Comparison of ENCODE assay signal across 14 mouse cellular contexts in the genomic region with DNA sequence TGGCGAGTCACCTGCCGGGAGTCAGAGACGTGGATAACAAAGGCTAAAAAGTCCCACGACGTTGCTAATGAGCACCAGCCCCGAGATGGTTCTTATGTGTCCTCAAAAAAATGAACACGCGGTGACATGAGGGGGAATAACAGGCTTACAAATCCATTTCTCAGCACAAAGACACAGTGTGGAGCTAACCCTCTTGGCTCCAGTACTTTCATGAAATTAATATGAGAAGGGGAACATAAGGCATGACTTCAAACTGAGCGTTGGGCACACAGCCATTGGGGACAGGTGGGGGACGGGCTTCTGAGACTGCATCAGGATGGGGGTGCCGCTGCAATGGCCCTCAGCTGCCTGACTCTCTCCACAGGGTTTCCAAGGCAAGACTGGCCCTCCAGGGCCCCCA.
DNase-seq lines count a peak whose midpoint lies in the region; ATAC-seq and TF ChIP-seq lines count a peak whose summit lies in the region.
"Had no signal": no experiment of that assay in that cellular context is flagged by ENCODE, and none has a peak within 500 bp of the region (broad histone marks: within the 10 kb centered on the region; RNA-seq: fewer than 3 reads in every experiment).

No protein-coding gene starts in this region.

- DNase-seq in layer of hippocampus, adult 9-11 months: peak; percentile 20
- no peak for DNase-seq in layer of hippocampus, postnatal 10 days (ENCODE audit: low spot score in 2 of 2)
- peak; percentile 20 for DNase-seq in cerebellum, adult 11-12 months
- DNase-seq in cerebellum, adult 9-10 months: peak; percentile 17
- DNase-seq in forebrain, postnatal 0 days: peak; percentile 68
- no peak for DNase-seq in embryo, embryonic 9.5 days (ENCODE audit: extremely low spot score)
- no peak for DNase-seq in thymus, adult 2 months
- DNase-seq: heart, adult 11 months; heart, postnatal 14 days; spleen, adult 18-20 months had no signal

- no peak overlapping the region for H3K9ac ChIP-seq in forebrain, postnatal 0 days
- H3K9ac ChIP-seq: embryonic facial prominence, embryonic 15.5 days; neural tube, embryonic 12.5 days had no signal

- TF ChIP-seq POLR2A in thymus, adult 2 months (IDR thresholded peaks at IDR 0.05; ENCODE audit: control insufficient read depth, extremely low read depth, insufficient read depth, low read length, poor library complexity): no peak

- no peaks in the 10 kb centered on the region for H3K9me3 ChIP-seq in forebrain, postnatal 0 days (ENCODE audit: low read length)
- H3K9me3 ChIP-seq: embryonic facial prominence, embryonic 15.5 days; neural tube, embryonic 12.5 days had no signal

- H3K36me3 ChIP-seq in forebrain, postnatal 0 days (ENCODE audit: insufficient read depth): no peaks in the 10 kb centered on the region; the same call in 1 of the 2 replicates
- H3K36me3 ChIP-seq in thymus, adult 2 months (ENCODE audit: control insufficient read depth, insufficient read depth, low read length): no peaks in the 10 kb centered on the region
- H3K36me3 ChIP-seq: neural tube, embryonic 12.5 days had no signal

- no peak overlapping the region for H3K27ac ChIP-seq in forebrain, postnatal 0 days (ENCODE audit: low read depth, low read length)
- no peak overlapping the region for H3K27ac ChIP-seq in thymus, adult 2 months (ENCODE audit: control insufficient read depth, insufficient read depth, low read length)
- H3K27ac ChIP-seq: embryonic facial prominence, embryonic 15.5 days; neural tube, embryonic 12.5 days had no signal

- H3K27me3 ChIP-seq in forebrain, postnatal 0 days (ENCODE audit: insufficient read depth, low read length): no peaks in the 10 kb centered on the region
- no peaks in the 10 kb centered on the region for H3K27me3 ChIP-seq in thymus, adult 2 months (ENCODE audit: control insufficient read depth, insufficient read depth, low read length)
- H3K27me3 ChIP-seq: embryonic facial prominence, embryonic 15.5 days; neural tube, embryonic 12.5 days; Patski had no signal

- no peak overlapping the region for H3K4me3 ChIP-seq in forebrain, postnatal 0 days (ENCODE audit: low read depth, low read length)
- H3K4me3 ChIP-seq in thymus, adult 2 months (ENCODE audit: control insufficient read depth, insufficient read depth, low read length): no peak overlapping the region
- H3K4me3 ChIP-seq: embryonic facial prominence, embryonic 15.5 days; neural tube, embryonic 12.5 days had no signal

- peaks cover 10% of the 10 kb centered on the region; the same call in 1 of the 2 replicates for H3K4me1 ChIP-seq in forebrain, postnatal 0 days (ENCODE audit: insufficient read depth)
- H3K4me1 ChIP-seq in thymus, adult 2 months (replicated peaks; ENCODE audit: control insufficient read depth, insufficient read depth, low read length): no peaks in the 10 kb centered on the region
- H3K4me1 ChIP-seq: embryonic facial prominence, embryonic 15.5 days; neural tube, embryonic 12.5 days had no signal

- 63% methylated on average over 11 of the region's 11 CpGs for WGBS in forebrain, postnatal 0 days
- 89% methylated on average over 11 of the region's 11 CpGs for WGBS in thymus, adult 2 months

- no peak for TF ChIP-seq CTCF in forebrain, postnatal 0 days (IDR thresholded peaks at IDR 0.05; ENCODE audit: low read depth)
- TF ChIP-seq CTCF in thymus, adult 2 months (IDR thresholded peaks at IDR 0.05; ENCODE audit: borderline replicate concordance, control insufficient read depth, extremely low read depth, insufficient read depth, low read length, poor library complexity): no peak

- peak; percentile 74 for ATAC-seq in forebrain, postnatal 0 days
- ATAC-seq: intestine, postnatal 0 days; Patski had no signal

- no peak overlapping the region for H3K4me2 ChIP-seq in forebrain, postnatal 0 days (ENCODE audit: low read depth)
- H3K4me2 ChIP-seq: embryonic facial prominence, embryonic 15.5 days; neural tube, embryonic 12.5 days had no signal

Comparison
In these comparisons a context has a peak if more than half of its experiments do, and no peak if none do; other contexts are left out.
1. DNase-seq: peak in layer of hippocampus, adult 9-11 months (single experiment), cerebellum, adult 11-12 months (single experiment), cerebellum, adult 9-10 months (single experiment) and forebrain, postnatal 0 days (single experiment); none in layer of hippocampus, postnatal 10 days (0 of 2), embryo, embryonic 9.5 days (single experiment) and thymus, adult 2 months (single experiment).